Mouse (Mus musculus) CH12.LX (cell line): Measurements from ENCODE around the gene Ly6g5b. TPM values are rescaled to one million over a fixed set of nuclear protein-coding genes. Genes with fewer than 3 reads are reported as not detected.

Source experiments
- DNase-seq: peaks from one replicate; pipeline ENCODE4 v3.0.0-alpha.2; 2013; ENCODE audit errors: extremely low read depth
- H3K27ac ChIP-seq: 2 replicates; pipeline ENCODE4 v1.5.1; 2012; ENCODE audit warnings: low read depth, mild to moderate bottlenecking, control low read depth, moderate library complexity; ENCODE audit not compliant: insufficient read depth
- H3K27me3 ChIP-seq: replicated peaks from 2 replicates; pipeline ENCODE3; 2012; ENCODE audit warnings: inconsistent platforms
- H3K36me3 ChIP-seq, 2 experiments: replicated peaks in 1 of 2; 2 replicates each; pipeline versions ENCODE3 to v1.6.1; 2012; ENCODE audit warnings: inconsistent platforms in 1 of 2, low read length in 1 of 2, mild to moderate bottlenecking in 1 of 2, mixed read lengths in 1 of 2, moderate library complexity in 1 of 2; ENCODE audit not compliant: control insufficient read depth in 1 of 2, insufficient read depth in 1 of 2
- H3K4me1 ChIP-seq, 2 experiments: 2 replicates each; pipeline ENCODE4 v1.6.1; 2012; ENCODE audit warnings: inconsistent platforms in 1 of 2, moderate library complexity in 1 of 2; ENCODE audit not compliant: insufficient read depth in 2 of 2, control insufficient read depth in 1 of 2
- H3K4me2 ChIP-seq: 2 replicates; pipeline ENCODE4 v1.6.1; 2012; ENCODE audit warnings: low read depth, mild to moderate bottlenecking, control low read depth; ENCODE audit not compliant: poor library complexity, insufficient read depth, severe bottlenecking
- H3K4me3 ChIP-seq, 3 experiments: fragments of 150-350 bp in 1 of 3; sonication (generic) in 1 of 3; replicated peaks in 1 of 3; 2 replicates each; pipeline versions ENCODE3 to v1.5.1; 2011 to 2012; ENCODE audit warnings: low read depth in 2 of 3, low read length in 2 of 3, mild to moderate bottlenecking in 2 of 3, moderate library complexity in 2 of 3, control low read depth in 1 of 3, improper control_type of control experiment in 1 of 3, inconsistent platforms in 1 of 3, mixed read lengths in 1 of 3; ENCODE audit not compliant: poor library complexity in 1 of 3
- H3K79me2 ChIP-seq: replicated peaks from 2 replicates; pipeline ENCODE4 v1.6.1; 2012; ENCODE audit warnings: mild to moderate bottlenecking, moderate library complexity; ENCODE audit not compliant: control insufficient read depth, poor library complexity, insufficient read depth, severe bottlenecking; ENCODE audit errors: extremely low read depth
- H3K9ac ChIP-seq: 2 replicates; pipeline ENCODE4 v1.6.1; 2012; ENCODE audit warnings: low read depth, mild to moderate bottlenecking, control low read depth, moderate library complexity; ENCODE audit not compliant: insufficient read depth
- H3K9me3 ChIP-seq: replicated peaks from 2 replicates; pipeline ENCODE3; 2012; ENCODE audit warnings: low read length, inconsistent platforms, mixed read lengths
- CHD1 ChIP-seq: IDR thresholded peaks from 2 replicates; pipeline ENCODE4 v1.6.1; 2012; ENCODE audit warnings: low read depth, low read length, improper control_type of control experiment, inconsistent platforms
- CHD2 ChIP-seq: IDR thresholded peaks from 2 replicates; pipeline ENCODE4 v1.6.1; 2011; ENCODE audit warnings: low read length, improper control_type of control experiment
- ELF1 ChIP-seq: IDR thresholded peaks from 2 replicates; pipeline ENCODE4 v1.6.1; 2014; ENCODE audit warnings: low read depth, mild to moderate bottlenecking, inconsistent platforms, low read length, improper control_type of control experiment
- EP300 ChIP-seq: IDR thresholded peaks from 2 replicates; pipeline ENCODE4 v1.6.1; 2011; ENCODE audit warnings: low read length, improper control_type of control experiment
- GABPA ChIP-seq: IDR thresholded peaks from 2 replicates; pipeline ENCODE4 v1.6.1; 2012; ENCODE audit warnings: low read depth, low read length, improper control_type of control experiment, inconsistent platforms; ENCODE audit not compliant: insufficient replicate concordance
- HCFC1 ChIP-seq: IDR thresholded peaks from 2 replicates; pipeline ENCODE4 v1.6.1; 2012; ENCODE audit warnings: low read depth, mild to moderate bottlenecking, inconsistent platforms, low read length, improper control_type of control experiment
- IRF4 ChIP-seq: IDR thresholded peaks from 2 replicates; pipeline ENCODE4 v1.6.1; 2014; ENCODE audit warnings: low read depth, mild to moderate bottlenecking, inconsistent platforms, low read length, improper control_type of control experiment
- JUN ChIP-seq: IDR thresholded peaks from 2 replicates; pipeline ENCODE4 v1.6.1; 2011; ENCODE audit warnings: low read depth, mild to moderate bottlenecking, low read length, improper control_type of control experiment, moderate library complexity; ENCODE audit not compliant: insufficient read depth
- JUND ChIP-seq: conservative IDR thresholded peaks from 2 replicates; pipeline ENCODE4 v1.6.1; 2011; ENCODE audit warnings: low read depth, low read length, improper control_type of control experiment
- KAT2A ChIP-seq: IDR thresholded peaks from 2 replicates; pipeline ENCODE4 v1.6.1; 2012; ENCODE audit warnings: low read length, improper control_type of control experiment, inconsistent platforms; ENCODE audit not compliant: insufficient replicate concordance
- MAX ChIP-seq: IDR thresholded peaks from 2 replicates; pipeline ENCODE4 v1.6.1; 2011; ENCODE audit warnings: low read length, improper control_type of control experiment
- MYC ChIP-seq: IDR thresholded peaks from 2 replicates; pipeline ENCODE4 v1.6.1; 2011; ENCODE audit warnings: low read depth, mild to moderate bottlenecking, improper control_type of control experiment, low read length
- NELFE ChIP-seq: IDR thresholded peaks from 2 replicates; pipeline ENCODE4 v1.6.1; 2011; ENCODE audit warnings: low read depth, low read length, improper control_type of control experiment
- NRF1 ChIP-seq: IDR thresholded peaks from 2 replicates; pipeline ENCODE4 v1.6.1; 2014; ENCODE audit warnings: low read depth, mild to moderate bottlenecking, inconsistent platforms, low read length, improper control_type of control experiment, moderate library complexity
- PAX5 ChIP-seq: IDR thresholded peaks from 2 replicates; pipeline ENCODE4 v1.6.1; 2012; ENCODE audit warnings: low read length, inconsistent platforms, mixed read lengths
- RAD21 ChIP-seq: IDR thresholded peaks from 2 replicates; pipeline ENCODE4 v1.6.1; 2011; ENCODE audit warnings: low read depth, mild to moderate bottlenecking, low read length, improper control_type of control experiment, moderate library complexity
- SMC3 ChIP-seq: IDR thresholded peaks from 2 replicates; pipeline ENCODE4 v1.6.1; 2011; ENCODE audit warnings: low read depth, low read length, improper control_type of control experiment
- TBP ChIP-seq: conservative IDR thresholded peaks from 2 replicates; pipeline ENCODE4 v1.6.1; 2011; ENCODE audit warnings: low read depth, low read length, improper control_type of control experiment
- UBTF ChIP-seq: IDR thresholded peaks from 2 replicates; pipeline ENCODE4 v1.6.1; 2012; ENCODE audit warnings: low read depth, mild to moderate bottlenecking, inconsistent platforms, low read length, improper control_type of control experiment, moderate library complexity
- USF1 ChIP-seq: IDR thresholded peaks from 2 replicates; pipeline ENCODE4 v1.6.1; 2014; ENCODE audit warnings: low read depth, mild to moderate bottlenecking, inconsistent platforms, low read length, improper control_type of control experiment
- USF2 ChIP-seq: conservative IDR thresholded peaks from 2 replicates; pipeline ENCODE4 v1.6.1; 2011; ENCODE audit warnings: low read depth, low read length, improper control_type of control experiment
- ZKSCAN1 ChIP-seq: IDR thresholded peaks from 2 replicates; pipeline ENCODE4 v1.6.1; 2012; ENCODE audit warnings: low read depth, inconsistent platforms, low read length, improper control_type of control experiment, borderline replicate concordance
- dilution Hi-C: fragments of 300-500 bp; cut with MboI; formaldehyde crosslinking; loops from 2 replicates; pipeline ENCODE4 v1.14.3; 2020; ENCODE audit warnings: low sequenced_read_pairs; ENCODE audit not compliant: extremely low pct_unique_long_range_greater_than_20kb, extremely low pct_ligation_motif_present
- in situ Hi-C: fragments of 300-500 bp; cut with MboI; formaldehyde crosslinking; loops from 3 replicates; pipeline ENCODE4 v1.14.3; 2019; ENCODE audit warnings: low sequenced_read_pairs, low pct_ligation_motif_present, low pct_unique_long_range_greater_than_20kb, mixed read lengths
- polyA plus RNA-seq: library from polyadenylated mRNA; unstranded; fragments of >175 nt; gene quantifications from 2 replicates; pipeline ENCODE4 v1.2.1, GENCODE M21; 2012; ENCODE audit warnings: low read depth; ENCODE audit not compliant: insufficient read length
- total RNA-seq, 2 experiments: library from RNA; depleted of rRNA; stranded (reverse); fragments of 300-350 nt in 1 of 2; fragments of >200 nt in 1 of 2; gene quantifications; 2 replicates each; pipeline ENCODE4 v1.2.3; 2012 to 2014

Ly6g5b gene
- total and polyA plus RNA-seq, 3 experiments: 0.30 to 1.1 (median 0.91) TPM

DNA sequence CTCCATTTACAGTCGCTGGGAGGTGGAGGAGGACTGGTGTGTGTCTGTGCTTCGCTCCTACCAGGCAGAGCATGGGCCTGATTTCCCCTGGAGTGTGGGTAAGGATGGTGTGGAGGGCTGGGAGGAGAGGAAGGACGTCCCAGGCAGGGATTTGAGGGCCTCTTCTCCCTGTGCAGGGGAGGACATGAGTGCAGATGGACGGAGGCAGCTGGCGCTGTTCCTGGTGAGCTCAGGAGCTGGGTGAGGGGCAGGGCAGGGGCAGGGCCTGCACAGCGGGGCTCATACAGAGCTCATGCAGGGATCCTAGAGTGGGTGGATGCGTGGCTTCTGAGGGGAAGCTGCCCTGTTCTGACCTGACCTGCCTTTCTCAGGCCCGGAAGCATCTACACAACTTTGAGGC lies 12.9 kb downstream of the Ly6g5b start:
- Histone ChIP-seq H3K4me3 (no peak overlapping the region), H3K9ac (no peak overlapping the region), H3K79me2 (no peaks in the 10 kb centered on the region), H3K27me3 (no peaks in the 10 kb centered on the region), H3K36me3 (peaks cover 43 to 75% of the 10 kb centered on the region in 2 experiments), H3K4me1 (peaks cover 0 to 4% of the 10 kb centered on the region in 2 experiments; a peak in 1 of 4 replicates), H3K27ac (no peak overlapping the region), H3K9me3 (no peaks in the 10 kb centered on the region), H3K4me2 (no peak overlapping the region)
- in situ Hi-C loops (no loop called here), dilution Hi-C loops (no loop called here)
- DNase-seq: no peak
- no peak for TF ChIP-seq MAX
- no peak for TF ChIP-seq TBP
- TF ChIP-seq NRF1: no peak
- TF ChIP-seq NELFE: no peak
- no peak for TF ChIP-seq KAT2A
- no peak for TF ChIP-seq PAX5
- no peak for TF ChIP-seq MYC
- no peak for TF ChIP-seq ZKSCAN1
- TF ChIP-seq EP300: no peak
- no peak for TF ChIP-seq USF2
- TF ChIP-seq USF1: no peak
- no peak for TF ChIP-seq RAD21

DNA sequence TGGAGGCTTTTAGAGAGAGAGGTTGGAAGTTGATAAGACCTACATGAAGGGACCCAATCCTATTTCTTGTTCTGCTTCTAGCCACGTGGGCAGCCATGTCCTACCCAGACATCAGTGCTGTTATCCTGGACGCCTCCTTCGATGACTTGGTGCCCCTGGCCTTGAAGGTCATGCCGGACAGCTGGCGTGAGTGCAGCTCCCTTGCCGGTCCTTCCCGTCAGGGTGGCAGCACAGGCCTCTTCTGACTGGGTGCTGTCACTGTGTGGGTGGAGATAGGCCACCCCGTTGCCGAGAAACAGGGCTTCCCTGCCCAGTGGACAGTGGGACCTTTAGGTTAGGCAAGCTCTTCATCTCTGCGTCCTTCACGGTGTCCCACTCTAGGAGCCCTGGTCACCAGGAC lies 14.1 kb downstream of the Ly6g5b start:
- H3K9me3 ChIP-seq: no peaks in the 10 kb centered on the region
- no peak overlapping the region for H3K27ac ChIP-seq
- in situ Hi-C loops: no loop called here
- no peak for TF ChIP-seq HCFC1
- no peak overlapping the region for H3K4me2 ChIP-seq
- H3K4me1 ChIP-seq: peaks cover 0 to 4% of the 10 kb centered on the region in 2 experiments; a peak in 1 of 4 replicates
- H3K27me3 ChIP-seq: no peaks in the 10 kb centered on the region
- H3K79me2 ChIP-seq: no peaks in the 10 kb centered on the region
- dilution Hi-C loops: no loop called here
- H3K36me3 ChIP-seq: peaks cover 54 to 87% of the 10 kb centered on the region in 2 experiments
- no peak overlapping the region for H3K4me3 ChIP-seq
- no peak overlapping the region for H3K9ac ChIP-seq
- DNase-seq: no peak

DNA sequence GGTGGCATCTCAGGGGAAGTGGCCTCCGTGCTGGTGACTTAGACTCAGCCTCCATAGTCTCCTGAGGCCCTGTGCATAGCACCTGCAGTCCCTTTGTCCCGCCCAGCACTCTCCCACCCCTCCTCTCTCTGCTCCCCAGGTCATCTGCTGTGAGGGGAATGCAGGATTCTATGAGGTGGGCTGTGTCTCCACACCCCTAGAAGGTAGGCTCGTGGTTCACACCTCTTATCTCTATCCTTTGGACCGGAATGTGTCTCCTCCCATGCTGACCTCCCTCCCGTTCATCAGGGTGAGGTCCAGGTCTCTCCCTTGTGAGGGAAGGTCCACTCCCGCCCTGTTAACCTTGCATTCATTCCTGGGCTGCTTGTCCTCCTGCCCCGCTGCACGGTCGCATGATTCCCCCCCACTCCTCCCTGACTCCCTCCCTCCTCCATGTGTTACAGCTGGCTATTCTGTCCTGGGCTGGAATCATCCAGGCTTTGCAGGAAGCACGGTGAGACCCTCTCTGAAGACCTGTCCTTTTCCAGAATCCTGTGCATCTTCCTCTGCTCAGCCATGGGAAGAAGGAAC lies 14.9 kb downstream of the Ly6g5b start:
- dilution Hi-C loops (no loop called here), in situ Hi-C loops (no loop called here)
- H3K9ac ChIP-seq: no peak overlapping the region
- H3K27ac ChIP-seq: no peak overlapping the region
- peaks cover 0 to 4% of the 10 kb centered on the region in 2 experiments; a peak in 1 of 4 replicates for H3K4me1 ChIP-seq
- no peaks in the 10 kb centered on the region for H3K9me3 ChIP-seq
- no peak overlapping the region for H3K4me2 ChIP-seq
- H3K4me3 ChIP-seq: no peak overlapping the region
- no peaks in the 10 kb centered on the region for H3K27me3 ChIP-seq
- no peaks in the 10 kb centered on the region for H3K79me2 ChIP-seq
- TF ChIP-seq EP300: no peak
- no peak for TF ChIP-seq UBTF
- TF ChIP-seq ELF1: no peak
- no peak for TF ChIP-seq PAX5
- no peak for TF ChIP-seq MYC
- no peak for TF ChIP-seq KAT2A
- no peak for TF ChIP-seq JUN
- TF ChIP-seq GABPA: no peak
- no peak for TF ChIP-seq HCFC1
- no peak for TF ChIP-seq CHD1
- TF ChIP-seq CHD2: no peak
- TF ChIP-seq JUND: no peak
- no peak for TF ChIP-seq SMC3
- no peak for TF ChIP-seq IRF4
- peaks cover 58 to 93% of the 10 kb centered on the region in 2 experiments for H3K36me3 ChIP-seq
- DNase-seq: no peak
